ENCODE assay signal across 40 mouse cellular contexts in genomic region chr6:42616904-42617303, GRCm38 (mm10). TPM values are rescaled to one million over a fixed set of nuclear protein-coding genes. Genes with fewer than 3 reads are reported as not detected.
"Had no signal": no experiment of that assay in that cellular context is flagged by ENCODE, and none has a peak within 500 bp of the region (broad histone marks: within the 10 kb centered on the region; RNA-seq: fewer than 3 reads in every experiment).

No protein-coding gene starts in this region.

- H3K27me3 ChIP-seq: heart, embryonic 12.5 days; heart, embryonic 13.5 days; heart, embryonic 15.5 days; hindbrain, embryonic 12.5 days; hindbrain, embryonic 13.5 days; hindbrain, embryonic 15.5 days; intestine, embryonic 15.5 days; kidney, embryonic 15.5 days had no signal

- ATAC-seq: hindbrain, embryonic 16.5 days; hindbrain, postnatal 0 days; inflammation-experienced regulatory T-cells, adult 6 months; intestine, embryonic 15.5 days; intestine, embryonic 16.5 days; intestine, postnatal 0 days had no signal

- DNase-seq: heart, postnatal 10 days; heart, postnatal 14 days; heart, postnatal 36 days; heart, postnatal 4 days; kidney, adult 11 months; kidney, adult 18-20 months; kidney, adult 2 months; kidney, adult 8-10 months; kidney, adult 9 months; kidney, postnatal 10 days; kidney, postnatal 14 days; kidney, postnatal 25 days; kidney, postnatal 36 days; kidney, postnatal 4 days; layer of hippocampus, adult 9-11 months; layer of hippocampus, postnatal 36 days had no signal

RNA-seq across cellular contexts. Expression of gene Tcaf3, which starts 19.4 kb away (rescaled TPM):
- polyA plus RNA-seq: heart, embryonic 11.5 days; heart, embryonic 12.5 days; heart, embryonic 13.5 days; heart, embryonic 14.5 days; heart, embryonic 15.5 days; heart, embryonic 16.5 days; heart, postnatal 0 days; hindbrain, embryonic 10.5 days; hindbrain, embryonic 11.5 days; hindbrain, embryonic 12.5 days; hindbrain, embryonic 13.5 days; hindbrain, embryonic 15.5 days; hindbrain, embryonic 16.5 days; hindbrain, postnatal 0 days; inflammation-experienced regulatory T-cells, adult 6 months; intestine, embryonic 14.5 days; intestine, embryonic 15.5 days; intestine, embryonic 16.5 days; intestine, postnatal 0 days; kidney, adult 2 months; kidney, embryonic 14.5 days; kidney, embryonic 15.5 days; kidney, embryonic 16.5 days; kidney, postnatal 0 days; large intestine, adult 2 months had no signal
